ENCODE assay signal across 8 mouse cellular contexts in the genomic region with DNA sequence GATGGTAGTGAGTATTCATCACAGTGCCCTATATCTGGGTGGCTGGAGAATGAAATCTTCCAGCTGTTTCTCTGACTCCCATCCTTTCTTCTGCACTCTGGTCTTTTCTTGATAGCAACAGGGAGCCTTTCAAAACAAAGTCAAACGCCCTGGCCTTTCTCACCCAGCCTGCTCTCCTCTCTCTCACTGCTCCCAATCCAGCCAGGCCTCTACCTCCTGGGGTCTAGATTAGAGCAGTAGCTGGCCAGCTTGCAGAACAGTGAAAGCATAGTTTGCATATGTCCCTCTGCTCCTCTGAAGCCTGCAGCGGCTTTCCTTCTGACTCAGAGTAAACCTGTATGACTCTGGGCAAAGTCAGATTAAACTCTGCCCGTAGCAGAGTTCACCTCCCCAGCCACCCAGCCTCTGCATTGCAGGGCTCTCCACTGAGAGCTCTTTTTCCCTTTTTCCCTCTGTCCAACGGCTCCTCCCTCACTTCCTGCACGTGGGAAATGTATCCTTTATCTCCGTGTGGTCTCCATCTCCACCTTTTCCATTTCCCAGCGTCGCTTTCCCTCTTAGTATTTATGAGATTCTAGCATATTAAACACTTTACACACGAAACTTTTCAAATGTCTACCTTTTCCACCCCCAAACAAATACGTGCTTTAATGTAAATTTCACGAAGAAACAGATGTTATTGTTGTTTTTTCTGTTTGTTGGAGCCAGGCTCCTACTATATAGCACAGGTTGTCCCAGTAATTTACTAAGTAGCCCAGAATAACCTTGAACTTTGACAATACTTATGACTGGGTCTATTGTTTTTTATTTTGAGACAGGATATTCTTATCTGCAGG. TPM values are rescaled to one million over a fixed set of nuclear protein-coding genes. Genes with fewer than 3 reads are reported as not detected.
DNase-seq lines count a peak whose midpoint lies in the region; ATAC-seq and TF ChIP-seq lines count a peak whose summit lies in the region.

A gene (plus strand): TSS at position 786 of the 836 bp plus-strand sequence.

- no peak for TF ChIP-seq POLR2A in cortical plate, adult 2 months (IDR thresholded peaks at IDR 0.05; ENCODE audit: extremely low read depth, insufficient read depth, low read length)
- TF ChIP-seq POLR2A in small intestine, adult 2 months (IDR thresholded peaks at IDR 0.05; ENCODE audit: low read depth, low read length) = no peak

- peak within 1 kb of the TSS; percentile 81 for H3K27ac ChIP-seq in lung, embryonic 16.5 days (ENCODE audit: low read length)
- no peak within 1 kb of the TSS for H3K27ac ChIP-seq in cortical plate, adult 2 months (ENCODE audit: insufficient read depth, low read length)
- H3K27ac ChIP-seq in limb, embryonic 12.5 days = peak within 1 kb of the TSS; percentile 91
- H3K27ac ChIP-seq in small intestine, adult 2 months (ENCODE audit: insufficient read depth, low read depth, low read length) = peak within 1 kb of the TSS; percentile 71

- H3K4me2 ChIP-seq in lung, embryonic 16.5 days (ENCODE audit: low read depth, low read length) = peak within 1 kb of the TSS; percentile 57
- H3K4me2 ChIP-seq in limb, embryonic 12.5 days = peak within 1 kb of the TSS; percentile 53

- intact Hi-C loops in heart, postnatal 14 days (cut with DNase I) = loop anchor here (5.0 to 10.0 kb wide), 3 partner anchors 275 to 807 kb away; a partner anchor contains a TSS

- ATAC-seq in lung, embryonic 16.5 days (ENCODE audit: low read depth) = no peak
- ATAC-seq in limb, embryonic 12.5 days (ENCODE audit: insufficient number of reproducible peaks, insufficient read depth, low FRiP score, low TSS enrichment, low read depth) = no peak

- DNase-seq in lung, postnatal 36 days = no peak
- no peak for DNase-seq in heart, postnatal 14 days
- no peak for DNase-seq in Muller cell, postnatal 12 days (ENCODE audit: inconsistent ontology term)
- DNase-seq in frontal cortex, postnatal 10 days (ENCODE audit: low spot score in 2 of 2) = no peak

- H3K4me1 ChIP-seq in lung, embryonic 16.5 days (replicated peaks; ENCODE audit: control insufficient read depth, insufficient read depth, low read length) = peaks cover 17% of the 10 kb centered on the region
- H3K4me1 ChIP-seq in cortical plate, adult 2 months (ENCODE audit: control insufficient read depth, insufficient read depth, low read length) = peaks cover 4% of the 10 kb centered on the region
- H3K4me1 ChIP-seq in limb, embryonic 12.5 days (replicated peaks) = peaks cover 11% of the 10 kb centered on the region
- H3K4me1 ChIP-seq in small intestine, adult 2 months (ENCODE audit: control insufficient read depth, insufficient read depth, insufficient read length, low read length) = peaks cover 2% of the 10 kb centered on the region

- peak within 1 kb of the TSS; percentile 33; the same call in 1 of the 2 replicates for H3K9ac ChIP-seq in lung, embryonic 16.5 days (ENCODE audit: low read length)
- H3K9ac ChIP-seq in limb, embryonic 12.5 days (replicated peaks) = no peak within 1 kb of the TSS

- no peaks in the 10 kb centered on the region for H3K27me3 ChIP-seq in lung, embryonic 16.5 days (ENCODE audit: control insufficient read depth, insufficient read depth, low read depth, low read length)
- H3K27me3 ChIP-seq in limb, embryonic 12.5 days = no peaks in the 10 kb centered on the region
- H3K27me3 ChIP-seq in small intestine, adult 2 months (ENCODE audit: control insufficient read depth, insufficient read depth, low read length) = no peaks in the 10 kb centered on the region

- TF ChIP-seq CTCF in cortical plate, adult 2 months (IDR thresholded peaks at IDR 0.05; ENCODE audit: extremely low read depth, insufficient read depth, low read length) = no peak
- TF ChIP-seq CTCF in small intestine, adult 2 months (IDR thresholded peaks at IDR 0.05; ENCODE audit: extremely low read depth, insufficient read length, insufficient replicate concordance, low read depth, low read length) = no peak

- H3K36me3 ChIP-seq in lung, embryonic 16.5 days (ENCODE audit: control insufficient read depth, insufficient read depth, low read length) = no peaks in the 10 kb centered on the region
- H3K36me3 ChIP-seq in limb, embryonic 12.5 days = peaks cover under 1% of the 10 kb centered on the region; the same call in 1 of the 2 replicates
- no peaks in the 10 kb centered on the region for H3K36me3 ChIP-seq in small intestine, adult 2 months (ENCODE audit: control insufficient read depth, insufficient read depth, low read length)

- H3K4me3 ChIP-seq in lung, embryonic 16.5 days (ENCODE audit: low read length) = peak within 1 kb of the TSS; percentile 36
- H3K4me3 ChIP-seq in cortical plate, adult 2 months (ENCODE audit: insufficient read depth, low read length) = peak within 1 kb of the TSS; percentile 72
- H3K4me3 ChIP-seq in limb, embryonic 12.5 days (replicated peaks) = peak within 1 kb of the TSS; percentile 90
- H3K4me3 ChIP-seq in small intestine, adult 2 months (ENCODE audit: low read depth, low read length) = peak within 1 kb of the TSS; percentile 30

- 28% methylated on average over 11 of the region's 11 CpGs for WGBS in lung, embryonic 16.5 days
- WGBS in limb, embryonic 12.5 days = 34% methylated on average over 11 of the region's 11 CpGs
- 49% methylated on average over 11 of the region's 11 CpGs for WGBS in small intestine, adult 2 months

- no peaks in the 10 kb centered on the region for H3K9me3 ChIP-seq in lung, embryonic 16.5 days (ENCODE audit: control insufficient read depth, low read length)
- H3K9me3 ChIP-seq in limb, embryonic 12.5 days = peaks cover 14% of the 10 kb centered on the region; the same call in 1 of the 2 replicates

RNA-seq across cellular contexts. Expression of the gene that starts here (rescaled TPM):
- polyA plus RNA-seq in lung, embryonic 16.5 days (2015; fragmentation: Nextera tagmentation; extraction: Ambion mirVana) = 51.3 and 52.0 TPM in 2 replicates
- 11.8 TPM in 2 replicates for polyA plus RNA-seq in cortical plate, adult 2 months (2012; rRNA removed)
- total RNA-seq in heart, postnatal 14 days (2021) = 10 to 100 TPM; 20.8 to 22.1 TPM
- 50.8 and 54.6 TPM in 2 replicates for polyA plus RNA-seq in limb, embryonic 12.5 days (2016; fragmentation: Nextera tagmentation; extraction: Ambion mirVana)
- polyA plus RNA-seq in small intestine, adult 2 months (2012; rRNA removed) = 3.5 and 7.9 TPM in 2 replicates

Comparison
In these comparisons a context has a peak if more than half of its experiments do, and no peak if none do; other contexts are left out.
1. H3K4me3 ChIP-seq: peak in every context shown above with its lines; median percentile 90 in limb, embryonic 12.5 days; 72 in cortical plate, adult 2 months; 36 in lung, embryonic 16.5 days; 30 in small intestine, adult 2 months.